Mouse (Mus musculus) stomach, embryonic 14.5 days (tissue): ENCODE results near the gene Sap25. TPM values are rescaled to one million over a fixed set of nuclear protein-coding genes. Genes with fewer than 3 reads are reported as not detected.

Experiments used
- ATAC-seq: fragments of 200-750 bp; cut with Nextera tagmentation; 2 replicates; pipeline ENCODE4 v1.8.0; 2017; ENCODE audit warnings: low read depth, moderate TSS enrichment; ENCODE audit not compliant: insufficient number of reproducible peaks, insufficient read depth, low FRiP score
- H3K27ac ChIP-seq: fragments of 300-500 bp; sonication (generic); 2 replicates; pipeline ENCODE4 v1.5.1; 2014; ENCODE audit warnings: mild to moderate bottlenecking, low read length, moderate library complexity, mixed read lengths
- H3K27me3 ChIP-seq: fragments of 300-500 bp; sonication (generic); 2 replicates; pipeline ENCODE4 v1.6.1; 2014; ENCODE audit warnings: low read length, control low read depth, mixed read lengths; ENCODE audit not compliant: control insufficient read depth, insufficient read depth
- H3K36me3 ChIP-seq: fragments of 300-500 bp; sonication (generic); 2 replicates; pipeline ENCODE4 v1.6.1; 2014; ENCODE audit warnings: mild to moderate bottlenecking, control low read depth, low read length, moderate library complexity, mixed read lengths; ENCODE audit not compliant: control insufficient read depth, insufficient read depth
- H3K4me1 ChIP-seq: fragments of 300-500 bp; sonication (generic); 2 replicates; pipeline ENCODE4 v1.6.1; 2014; ENCODE audit warnings: low read length, control low read depth, mixed read lengths; ENCODE audit not compliant: control insufficient read depth, insufficient read depth
- H3K4me2 ChIP-seq: fragments of 300-500 bp; sonication (generic); replicated peaks from 2 replicates; pipeline ENCODE4 v1.6.1; 2014; ENCODE audit warnings: low read depth, low read length, control low read depth
- H3K4me3 ChIP-seq: fragments of 300-500 bp; sonication (generic); 2 replicates; pipeline ENCODE4 v1.5.1; 2014; ENCODE audit warnings: low read depth, low read length, control low read depth
- H3K9ac ChIP-seq: fragments of 300-500 bp; sonication (generic); replicated peaks from 2 replicates; pipeline ENCODE4 v1.6.1; 2014; ENCODE audit warnings: low read depth, mild to moderate bottlenecking, control low read depth, low read length, moderate library complexity, mixed read lengths
- H3K9me3 ChIP-seq: fragments of 300-500 bp; sonication (generic); 2 replicates; pipeline ENCODE4 v1.6.1; 2016; ENCODE audit warnings: low read depth, low read length, control low read depth; ENCODE audit not compliant: control insufficient read depth
- WGBS: fragments of 180-500 bp; shearing (Covaris S2); extraction: QIAGEN DNeasy Blood & Tissue Kit; methylation state at CpG from one replicate; pipeline ENCODE4 v1.1.7; 2014; 5-methylcytosine and 5-hydroxymethylcytosine counted together
- polyA plus RNA-seq: library from polyadenylated mRNA; unstranded; fragments of >200 nt; fragmentation: Nextera tagmentation; extraction: Ambion mirVana; gene quantifications from 2 replicates; pipeline ENCODE4 v1.2.1, GENCODE M21; 2014

Sap25 gene
- polyA plus RNA-seq, 1 experiment from 2014 or later: 9.8 TPM

GRCm38 (mm10) chr5:137660064-137660688 is 19.0 kb downstream of the Sap25 start:
- WGBS: 86% methylated on average over 6 of the region's 6 CpGs
- no peak for ATAC-seq
- Histone ChIP-seq H3K27me3 (no peaks in the 10 kb centered on the region), H3K4me3 (no peak overlapping the region), H3K36me3 (peaks cover 19% of the 10 kb centered on the region; the same call in 1 of the 2 replicates), H3K4me1 (no peaks in the 10 kb centered on the region), H3K27ac (no peak overlapping the region), H3K9me3 (no peaks in the 10 kb centered on the region), H3K4me2 (no peak overlapping the region), H3K9ac (no peak overlapping the region)

GRCm38 (mm10) chr5:137663057-137663456 is 21.9 kb downstream of the Sap25 start:
- H3K4me1 ChIP-seq: no peaks in the 10 kb centered on the region
- H3K9me3 ChIP-seq: no peaks in the 10 kb centered on the region
- no peak overlapping the region for H3K9ac ChIP-seq
- H3K4me3 ChIP-seq: no peak overlapping the region
- H3K36me3 ChIP-seq: peaks cover 29% of the 10 kb centered on the region; the same call in 1 of the 2 replicates
- no peak for ATAC-seq
- H3K4me2 ChIP-seq: no peak overlapping the region
- H3K27ac ChIP-seq: no peak overlapping the region
- H3K27me3 ChIP-seq: no peaks in the 10 kb centered on the region
- 74% methylated on average over 9 of the region's 9 CpGs for WGBS

- no peak for ATAC-seq
- no peak overlapping the region for H3K27ac ChIP-seq
- H3K4me1 ChIP-seq: peaks cover 29% of the 10 kb centered on the region
- H3K27me3 ChIP-seq: no peaks in the 10 kb centered on the region
- H3K36me3 ChIP-seq: peaks cover 11% of the 10 kb centered on the region; the same call in 1 of the 2 replicates
- H3K9ac ChIP-seq: no peak overlapping the region
- H3K4me2 ChIP-seq: 0 out of 2 replicates have a peak overlapping the region, but pooled peaks have one; percentile 8
- no peak overlapping the region for H3K4me3 ChIP-seq
- H3K9me3 ChIP-seq: no peaks in the 10 kb centered on the region
- WGBS: 66% methylated on average over 10 of the region's 10 CpGs
These were observed 27.8 kb downstream of the Sap25 start for GRCm38 (mm10) chr5:137668971-137669370.

GRCm38 (mm10) chr5:137670240-137670639 is 29.1 kb downstream of the Sap25 start:
- H3K27me3 ChIP-seq: no peaks in the 10 kb centered on the region
- ATAC-seq: no peak
- 95% methylated on average over 1 of the region's 1 CpGs for WGBS
- H3K4me2 ChIP-seq: no peak overlapping the region
- H3K36me3 ChIP-seq: peaks cover 9% of the 10 kb centered on the region; the same call in 1 of the 2 replicates
- no peak overlapping the region for H3K4me3 ChIP-seq
- H3K9me3 ChIP-seq: no peaks in the 10 kb centered on the region
- H3K9ac ChIP-seq: no peak overlapping the region
- peaks cover 29% of the 10 kb centered on the region for H3K4me1 ChIP-seq
- no peak overlapping the region; the same call in 1 of the 2 replicates for H3K27ac ChIP-seq

GRCm38 (mm10) chr5:137671443-137672240 is 30.5 kb downstream of the Sap25 start:
- WGBS: 6% methylated on average over 9 of the region's 9 CpGs
- no peak overlapping the region; the same call in 1 of the 2 replicates for H3K4me2 ChIP-seq
- H3K27ac ChIP-seq: peak overlapping the region; percentile 80
- peaks cover 29% of the 10 kb centered on the region for H3K4me1 ChIP-seq
- H3K36me3 ChIP-seq: peaks cover 5% of the 10 kb centered on the region; the same call in 1 of the 2 replicates
- H3K27me3 ChIP-seq: no peaks in the 10 kb centered on the region
- H3K9me3 ChIP-seq: no peaks in the 10 kb centered on the region
- peak; percentile 69; the same call in 1 of the 2 replicates for ATAC-seq
- H3K4me3 ChIP-seq: no peak overlapping the region
- H3K9ac ChIP-seq: no peak overlapping the region

GRCm38 (mm10) chr5:137672361-137672760 is 31.2 kb downstream of the Sap25 start:
- peaks cover 29% of the 10 kb centered on the region for H3K4me1 ChIP-seq
- no peaks in the 10 kb centered on the region for H3K36me3 ChIP-seq
- ATAC-seq: no peak
- no peak overlapping the region; the same call in 1 of the 2 replicates for H3K4me2 ChIP-seq
- H3K9me3 ChIP-seq: no peaks in the 10 kb centered on the region
- no peaks in the 10 kb centered on the region for H3K27me3 ChIP-seq
- no peak overlapping the region for H3K4me3 ChIP-seq
- peak overlapping the region; percentile 80; the same call in 1 of the 2 replicates for H3K27ac ChIP-seq
- WGBS: 80% methylated on average over 5 of the region's 5 CpGs
- no peak overlapping the region for H3K9ac ChIP-seq

- no peak overlapping the region for H3K4me2 ChIP-seq
- no peak for ATAC-seq
- no peaks in the 10 kb centered on the region for H3K9me3 ChIP-seq
- no peaks in the 10 kb centered on the region for H3K36me3 ChIP-seq
- no peak overlapping the region for H3K4me3 ChIP-seq
- 74% methylated on average over 6 of the region's 6 CpGs for WGBS
- H3K9ac ChIP-seq: no peak overlapping the region
- peaks cover 29% of the 10 kb centered on the region for H3K4me1 ChIP-seq
- H3K27ac ChIP-seq: no peak overlapping the region; the same call in 1 of the 2 replicates
- no peaks in the 10 kb centered on the region for H3K27me3 ChIP-seq
These were observed 31.9 kb downstream of the Sap25 start for GRCm38 (mm10) chr5:137673015-137673414.

GRCm38 (mm10) chr5:137674786-137675185 is 33.7 kb downstream of the Sap25 start:
- no peak overlapping the region for H3K27ac ChIP-seq
- H3K4me1 ChIP-seq: peaks cover 29% of the 10 kb centered on the region
- H3K4me3 ChIP-seq: no peak overlapping the region
- 92% methylated on average over 8 of the region's 8 CpGs for WGBS
- ATAC-seq: no peak
- H3K36me3 ChIP-seq: no peaks in the 10 kb centered on the region
- no peaks in the 10 kb centered on the region for H3K9me3 ChIP-seq
- H3K27me3 ChIP-seq: no peaks in the 10 kb centered on the region
- no peak overlapping the region for H3K4me2 ChIP-seq
- H3K9ac ChIP-seq: no peak overlapping the region
